Mouse (Mus musculus) left cerebral cortex, adult 8-10 months (tissue): Measurements from ENCODE around the gene Uba7. TPM values are rescaled to one million over a fixed set of nuclear protein-coding genes. Genes with fewer than 3 reads are reported as not detected.

Experiments used
- DNase-seq, 2 experiments: peaks; one replicate each; pipeline ENCODE4 v3.0.0; 2022; ENCODE audit warnings: low spot score in 2 of 2
- total RNA-seq, 4 experiments: library from RNA; stranded (reverse); gene quantifications; 2 replicates each; pipeline ENCODE4 v1.2.4; 2022

The Uba7 gene
- total RNA-seq, 4 experiments from 2014 or later, result 6.1 to 8.4 (median 6.7) TPM

GRCm38 (mm10) chr9:107961881-107962280, 13.4 kb upstream of the Uba7 start:
- DNase-seq, result peak; percentile 46 to 77

DNA sequence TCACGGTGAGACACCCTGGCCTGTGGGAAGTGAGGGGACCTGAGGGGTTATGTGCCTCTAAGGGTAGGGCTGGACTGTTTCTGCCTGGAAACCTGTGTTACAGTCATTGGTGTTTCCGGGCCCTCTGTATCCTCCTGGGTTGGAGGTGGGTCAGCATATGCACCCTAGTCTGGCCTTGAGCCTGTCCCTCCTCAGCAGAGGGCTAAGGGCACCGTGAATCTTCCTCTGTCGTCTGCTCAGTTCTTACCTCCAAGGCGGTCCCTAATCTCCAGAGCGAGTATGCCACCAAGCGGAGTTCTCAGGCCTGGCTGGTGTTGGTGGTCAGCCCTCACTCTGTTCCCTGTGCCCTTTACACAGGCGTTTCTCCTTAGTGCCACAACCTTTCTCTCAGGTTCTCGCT, 12.4 kb upstream of the Uba7 start:
- no peak for DNase-seq

DNA sequence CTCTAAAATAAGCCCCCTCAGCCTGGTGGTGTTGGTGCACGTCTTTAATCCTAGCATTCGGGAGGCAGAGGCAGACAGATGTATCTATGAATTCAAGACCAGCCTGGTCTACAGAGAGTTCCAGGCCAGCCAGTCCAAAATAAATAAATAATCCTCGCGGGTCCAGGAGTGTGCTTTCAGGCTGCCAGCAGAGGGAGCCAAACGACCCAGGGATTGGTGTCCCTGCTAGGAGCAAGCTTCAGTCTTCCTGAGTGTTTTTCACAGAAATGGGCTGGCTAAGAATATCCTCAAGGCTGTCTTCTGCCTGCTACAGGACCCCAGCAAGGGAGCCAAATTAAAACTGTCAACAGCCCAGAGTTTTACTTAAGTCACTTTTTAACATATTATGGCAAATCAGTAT, 11.6 kb upstream of the Uba7 start:
- no peak for DNase-seq

DNA sequence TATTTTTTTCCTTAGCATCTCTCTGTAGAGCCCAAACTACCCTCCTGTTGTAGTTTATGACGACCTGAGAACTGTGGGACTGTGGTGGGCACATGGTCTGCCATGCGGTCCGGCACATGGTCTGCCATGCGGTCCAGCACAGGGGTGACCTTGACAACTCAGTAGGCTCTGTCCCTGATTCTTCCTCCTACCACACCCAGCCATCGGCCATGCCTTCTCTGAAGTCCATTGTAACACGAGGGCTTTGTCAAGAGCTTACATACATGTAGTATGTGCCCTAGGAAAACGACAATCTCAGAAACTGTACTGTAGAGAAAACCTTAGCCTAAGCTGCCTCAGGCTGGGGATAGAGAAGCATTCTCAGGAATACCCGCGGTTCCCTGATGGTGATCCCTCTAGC, 10.6 kb upstream of the Uba7 start:
- no peak for DNase-seq

GRCm38 (mm10) chr9:107966676-107967075, 8.6 kb upstream of the Uba7 start:
- no peak for DNase-seq

DNA sequence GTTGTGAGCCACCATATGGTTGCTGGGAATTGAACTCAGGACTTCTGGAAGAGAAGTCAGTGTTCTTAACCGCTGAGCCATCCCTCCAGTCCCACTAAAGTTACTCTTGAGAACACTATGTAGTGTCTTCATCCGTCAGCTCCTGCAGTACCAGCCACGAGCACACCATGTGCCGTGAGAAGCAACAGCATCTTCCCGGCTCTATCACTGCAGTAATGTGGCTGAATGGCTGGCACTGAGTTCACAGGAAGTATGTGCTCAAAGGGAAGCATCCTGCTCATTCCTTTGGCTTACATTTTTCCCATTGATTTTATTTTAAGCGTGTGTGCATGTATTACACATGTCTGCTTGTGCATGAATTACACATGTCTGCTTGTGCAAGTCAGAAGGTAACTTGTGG, 7.9 kb upstream of the Uba7 start:
- no peak for DNase-seq

DNA sequence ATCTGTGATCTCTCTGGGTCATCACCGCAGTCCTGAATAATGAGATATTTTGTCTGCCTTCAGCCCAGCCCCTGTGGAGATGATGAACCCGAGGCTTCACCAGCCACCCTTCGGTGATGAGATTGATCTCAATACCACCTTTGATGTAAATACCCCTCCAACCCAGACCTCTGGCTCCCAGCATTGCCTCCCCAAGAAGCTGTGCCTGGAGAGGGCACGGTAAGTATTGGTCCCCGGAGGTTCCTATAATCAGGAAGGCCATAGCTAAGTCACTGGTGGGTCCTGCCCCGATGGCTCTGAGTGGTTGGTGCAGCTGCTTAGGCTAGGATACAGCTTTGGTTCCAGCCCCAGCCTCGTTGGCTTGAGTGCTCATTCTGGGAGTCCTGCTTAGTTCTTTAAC, 6.8 kb upstream of the Uba7 start:
- no peak for DNase-seq

GRCm38 (mm10) chr9:107970311-107970710, 5.0 kb upstream of the Uba7 start:
- no peak for DNase-seq

DNA sequence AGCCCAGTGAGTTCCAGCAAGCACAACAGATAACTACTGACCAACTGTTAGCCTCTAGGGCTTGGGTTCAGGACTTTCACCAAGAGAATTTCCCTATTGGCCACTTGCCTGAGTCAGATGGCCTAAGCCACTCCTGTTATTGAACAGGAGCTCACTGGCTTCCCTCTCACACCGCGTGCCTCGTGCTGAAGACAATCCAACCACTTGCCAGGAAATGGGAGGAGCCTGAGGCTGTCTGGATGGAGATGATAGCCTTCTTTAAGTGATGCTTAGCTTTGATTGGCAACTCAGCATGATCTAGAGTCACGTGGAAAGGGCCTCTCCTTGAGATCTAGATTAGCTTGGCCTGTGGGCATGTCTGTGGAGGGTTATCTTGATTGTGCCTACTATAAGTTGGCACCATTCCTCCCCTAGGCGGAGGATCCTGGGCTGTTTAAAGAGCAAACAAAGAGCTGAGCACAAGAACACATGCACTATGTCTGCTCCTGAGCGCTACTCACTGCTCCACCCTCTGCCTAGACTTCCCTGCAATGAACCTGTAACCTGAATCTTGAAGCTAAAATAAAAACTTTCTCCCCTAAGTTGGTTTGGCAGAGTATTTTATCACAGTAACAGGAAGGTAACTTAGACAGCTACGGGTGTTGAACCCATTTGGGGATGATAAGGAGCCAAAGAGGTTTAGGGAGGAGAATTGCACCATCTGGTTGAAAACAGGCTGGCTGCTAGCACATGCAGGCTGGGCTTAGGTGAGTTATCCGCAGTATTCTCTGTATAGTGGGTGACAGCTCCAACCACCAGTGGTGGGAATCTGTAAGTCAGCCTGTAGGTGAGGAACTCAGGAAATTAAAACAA, 3.4 kb upstream of the Uba7 start:
- no peak for DNase-seq

- no peak for DNase-seq
These were observed 674 bp upstream of the Uba7 start for GRCm38 (mm10) chr9:107974491-107975171.

- no peak for DNase-seq
These were observed 3.5 kb downstream of the Uba7 start for GRCm38 (mm10) chr9:107978815-107979214.

DNA sequence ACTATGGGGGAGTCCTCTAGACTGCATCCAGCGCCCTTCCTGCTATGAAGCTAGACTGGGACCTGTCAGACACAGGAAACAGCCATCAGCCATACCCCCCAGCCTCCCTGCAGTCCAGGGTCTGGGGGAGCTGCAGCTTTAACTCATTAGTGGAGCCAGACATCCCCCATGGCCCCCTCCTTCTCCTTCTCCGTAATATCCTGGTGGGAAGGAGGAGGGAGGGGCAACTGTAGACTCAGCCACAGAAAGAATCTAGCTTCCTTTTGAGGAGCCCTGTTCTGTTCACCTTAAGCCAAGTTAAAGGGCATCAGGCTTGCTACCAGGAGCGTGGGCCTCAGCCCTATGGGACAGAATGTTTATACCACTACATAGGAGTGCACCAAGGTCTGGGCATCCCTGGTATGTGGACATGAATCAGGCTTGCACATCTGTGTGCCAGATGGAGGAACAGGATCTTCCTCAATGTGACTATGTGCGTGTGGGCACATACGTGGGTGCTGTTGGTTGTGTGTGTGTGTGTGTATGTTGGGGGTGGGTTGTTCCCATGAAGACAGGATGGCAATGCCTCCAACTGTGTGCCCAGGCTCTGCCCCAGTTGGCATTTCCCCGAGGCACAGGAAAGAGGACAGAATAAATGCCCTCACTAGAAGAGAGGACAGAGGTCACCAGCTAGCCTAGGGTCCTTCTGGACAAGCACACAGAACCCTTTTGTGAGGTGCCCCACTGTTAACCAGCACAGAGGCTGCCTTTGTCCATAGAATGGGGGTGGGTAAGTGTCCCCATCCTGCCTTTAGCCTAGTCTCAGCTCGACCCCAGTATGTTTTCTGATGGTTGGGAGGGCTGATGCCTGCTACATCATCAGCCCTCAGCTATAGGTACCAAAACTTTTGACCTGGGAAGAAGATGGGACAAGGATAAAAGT, 6.6 kb downstream of the Uba7 start:
- DNase-seq, result peak in 1 of 2 experiments; percentile 68

GRCm38 (mm10) chr9:107982681-107983346, 7.5 kb downstream of the Uba7 start, which contains the start of gene Gm20661:
TSS of gene Gm20661 (plus strand) at chr9:107983058.
- DNase-seq, result no peak

DNA sequence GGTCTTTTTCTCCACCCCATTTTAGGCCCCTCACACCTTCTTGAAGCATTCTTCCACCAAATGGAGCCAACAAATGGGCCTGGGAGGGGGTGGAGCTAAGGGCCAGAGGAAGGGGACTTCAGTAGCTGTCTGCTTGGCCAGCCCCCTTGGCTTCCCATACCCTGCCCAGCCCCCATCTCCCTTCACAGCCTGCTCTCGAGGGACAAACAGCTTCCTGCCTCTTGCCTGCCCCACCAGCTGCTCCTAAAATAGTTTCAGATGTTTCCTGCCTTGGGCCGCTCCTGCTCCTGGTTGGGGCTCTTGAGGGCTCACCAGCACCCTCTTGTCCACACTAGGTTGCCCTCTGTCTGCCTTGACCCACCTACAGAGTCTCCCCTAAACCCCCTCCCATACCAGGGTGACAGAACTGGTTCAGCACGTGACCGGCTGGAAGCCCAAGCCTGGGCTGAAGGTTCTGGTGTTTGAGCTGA, 8.2 kb downstream of the Uba7 start:
- DNase-seq, result peak in 1 of 2 experiments; percentile 40

GRCm38 (mm10) chr9:107984052-107984753, 8.9 kb downstream of the Uba7 start:
- no peak for DNase-seq

DNA sequence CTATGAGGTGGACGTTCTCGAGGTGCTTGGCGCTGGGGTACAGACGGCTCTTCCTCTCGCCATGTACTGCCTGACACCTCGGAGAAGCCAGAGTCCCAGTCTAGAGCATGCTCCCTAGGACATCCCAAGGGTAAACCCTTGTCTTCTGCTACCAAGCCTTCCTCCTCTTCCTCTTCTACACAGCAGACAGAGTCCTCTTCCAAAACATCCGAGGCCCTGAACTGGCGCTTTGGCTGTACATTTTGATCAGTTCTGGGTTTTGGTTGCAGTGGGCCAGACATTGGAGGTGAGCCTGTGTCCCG, 9.4 kb downstream of the Uba7 start:
- DNase-seq, result no peak

- peak; percentile 55 to 86 for DNase-seq
These were observed 10.1 kb downstream of the Uba7 start, which contains the start of gene Inka1 for GRCm38 (mm10) chr9:107985131-107986119. TSS of gene Inka1 (minus strand) at chr9:107985879.

DNA sequence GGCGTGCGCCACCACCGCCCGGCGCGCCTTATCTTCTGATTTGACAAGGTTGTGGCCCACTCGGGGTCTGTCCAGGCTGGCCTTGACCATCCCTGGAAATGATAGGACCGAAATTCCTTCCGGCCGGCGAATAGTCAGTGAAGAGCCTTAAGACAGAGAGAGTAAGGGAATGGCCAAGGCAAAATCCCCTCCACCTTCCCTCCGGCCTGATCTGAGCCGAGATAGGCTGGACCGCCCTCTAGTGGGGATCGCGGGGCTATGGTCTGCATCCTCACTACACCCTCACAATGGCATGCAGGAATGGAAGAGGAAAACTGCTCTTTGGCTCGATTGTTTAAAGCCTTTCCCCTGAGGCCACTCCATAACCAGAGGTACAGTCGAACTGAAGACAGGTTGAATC, 11.1 kb downstream of the Uba7 start:
- DNase-seq, result peak in 1 of 2 experiments; percentile 48

DNA sequence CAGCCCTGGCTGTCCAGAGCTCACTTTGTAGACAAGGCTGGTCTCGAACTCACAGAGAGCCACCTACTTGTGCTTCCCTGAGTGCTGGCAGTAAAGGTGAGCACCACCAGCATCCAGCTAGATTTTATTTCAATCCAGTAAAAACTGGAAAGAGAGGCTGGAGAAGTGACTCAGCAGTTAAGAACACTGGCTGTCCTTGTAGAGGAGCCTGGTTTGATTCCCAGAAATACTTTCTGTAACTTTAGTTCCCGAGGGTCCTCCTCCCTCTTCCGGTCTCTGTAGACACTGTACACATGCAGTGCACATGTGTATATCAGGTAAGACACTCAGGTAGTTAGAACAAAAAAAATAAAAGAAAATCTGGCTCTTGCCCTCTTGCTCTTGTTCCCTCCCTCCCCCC, 12.6 kb downstream of the Uba7 start:
- no peak for DNase-seq
